Mouse (Mus musculus) right cerebral cortex, postnatal 10 days (tissue): ENCODE measurements at regions not wholly inside any gene's neighbourhood (a gene's known extent, or its start where the extent isn't known, plus 50 kb on each side); places are given as distances from the start of the nearest gene placed in this dataset.
A peak's percentile ranks its signal among the peaks of the same experiment; 100 is the strongest.

Experiments used
- DNase-seq, 2 experiments: peaks; one replicate each; pipeline ENCODE4 v3.0.0; 2021; ENCODE audit warnings: low spot score in 2 of 2

- DNase-seq: no peak
Observed at GRCm38 (mm10) chr7:83245867-83246266, 338.9 kb upstream of the Tmc3 start.

DNA sequence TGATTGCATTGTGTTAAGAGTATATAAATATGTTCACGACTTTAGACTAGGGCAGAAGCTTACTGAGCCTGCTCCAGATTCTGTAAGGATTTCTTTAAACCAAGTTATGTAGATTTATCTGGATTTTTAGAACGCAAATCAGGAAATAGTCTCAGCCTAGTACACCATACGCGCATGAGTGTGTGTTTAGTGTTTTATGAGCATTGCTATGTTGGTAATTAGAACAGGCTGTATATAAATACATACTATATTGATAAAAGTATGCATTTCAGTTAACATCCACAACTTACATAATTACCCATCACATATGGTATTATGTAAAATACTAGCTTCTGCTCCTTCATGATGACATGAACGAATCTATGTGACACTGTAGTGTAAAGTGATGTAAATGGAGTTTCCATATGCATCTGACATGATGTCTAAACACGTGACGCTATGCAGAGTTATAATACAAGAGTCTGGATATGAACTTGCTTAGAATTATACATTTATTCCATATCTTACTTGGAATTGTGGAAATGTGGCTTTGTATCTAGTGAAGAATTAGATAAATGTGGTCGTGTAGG is 332.6 kb upstream of the Tmc3 start:
- DNase-seq: no peak

- no peak for DNase-seq
Observed at GRCm38 (mm10) chr7:83253001-83253400, 331.7 kb upstream of the Tmc3 start.

- no peak for DNase-seq
Observed at GRCm38 (mm10) chr7:83253432-83253831, 331.3 kb upstream of the Tmc3 start.

DNA sequence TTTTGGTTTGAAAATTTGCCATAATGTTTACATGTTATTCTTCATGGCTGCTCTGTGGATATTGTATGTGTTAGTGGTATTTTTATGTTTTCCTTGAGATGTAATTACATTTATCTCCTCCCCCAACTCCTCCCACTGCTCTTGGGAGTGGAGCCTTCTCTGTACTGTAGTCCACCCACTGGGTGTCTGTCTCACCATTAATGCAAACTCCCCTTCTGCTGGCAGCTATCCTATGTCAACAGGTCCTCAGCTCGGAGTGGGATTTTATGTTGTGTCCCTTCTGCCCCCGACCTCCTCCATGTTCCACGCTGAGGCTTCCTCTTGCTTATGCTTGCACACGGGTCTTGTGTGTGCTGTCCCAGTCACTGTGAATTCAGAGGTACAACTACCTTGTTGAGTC is 330.3 kb upstream of the Tmc3 start:
- no peak for DNase-seq

- DNase-seq: no peak
Observed at GRCm38 (mm10) chr7:83256236-83256784, 328.4 kb upstream of the Tmc3 start.

DNA sequence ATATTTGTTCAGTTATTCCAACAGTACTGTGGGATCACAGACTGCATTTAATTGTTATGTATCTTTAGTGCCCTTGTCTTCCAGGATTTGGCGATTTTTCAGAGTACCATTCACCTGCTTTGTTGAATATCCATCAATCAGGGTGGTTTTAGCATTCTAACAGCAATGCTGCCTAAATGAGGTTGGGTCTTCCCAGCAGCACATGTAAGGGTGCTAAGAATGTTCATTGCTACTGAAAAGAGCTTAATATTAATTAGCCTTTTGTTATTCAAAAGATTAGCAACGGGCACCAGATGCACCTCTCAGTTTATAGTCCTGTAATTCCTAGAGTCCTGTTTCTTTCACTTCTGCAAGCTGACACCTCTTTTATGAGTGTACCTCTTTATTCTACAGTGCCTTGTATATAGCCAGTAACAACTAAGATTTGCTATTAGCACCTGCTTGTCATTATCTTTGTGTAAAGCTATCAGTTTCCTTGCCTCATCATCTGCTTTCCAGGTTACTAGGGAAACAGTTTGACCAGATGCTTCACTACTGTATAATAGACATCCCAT is 326.3 kb upstream of the Tmc3 start:
- no peak for DNase-seq

GRCm38 (mm10) chr7:83261489-83261888 is 323.2 kb upstream of the Tmc3 start:
- DNase-seq: no peak

GRCm38 (mm10) chr7:83289915-83290773 is 294.6 kb upstream of the Tmc3 start:
- no peak for DNase-seq

GRCm38 (mm10) chr7:83307112-83307511 is 277.6 kb upstream of the Tmc3 start:
- DNase-seq: no peak

DNA sequence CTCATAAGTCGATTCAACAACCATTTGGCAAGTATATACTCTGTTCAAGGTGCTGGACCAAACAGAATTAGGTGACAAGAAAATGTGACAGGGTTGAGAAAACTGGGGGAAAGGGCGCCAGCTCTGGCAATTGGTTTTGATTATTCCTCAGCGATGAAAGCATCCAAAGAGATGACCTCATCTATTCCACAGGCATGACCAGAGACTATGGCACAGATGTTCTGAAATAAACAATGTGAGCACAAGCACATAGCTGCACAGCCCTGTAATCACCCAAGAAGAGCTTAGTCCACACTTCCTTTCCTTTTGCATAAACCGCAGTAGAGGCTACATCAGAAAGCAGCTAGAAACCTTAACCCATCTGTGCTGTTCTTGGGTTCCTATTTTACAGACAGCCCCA is 272.6 kb upstream of the Tmc3 start:
- no peak for DNase-seq

DNA sequence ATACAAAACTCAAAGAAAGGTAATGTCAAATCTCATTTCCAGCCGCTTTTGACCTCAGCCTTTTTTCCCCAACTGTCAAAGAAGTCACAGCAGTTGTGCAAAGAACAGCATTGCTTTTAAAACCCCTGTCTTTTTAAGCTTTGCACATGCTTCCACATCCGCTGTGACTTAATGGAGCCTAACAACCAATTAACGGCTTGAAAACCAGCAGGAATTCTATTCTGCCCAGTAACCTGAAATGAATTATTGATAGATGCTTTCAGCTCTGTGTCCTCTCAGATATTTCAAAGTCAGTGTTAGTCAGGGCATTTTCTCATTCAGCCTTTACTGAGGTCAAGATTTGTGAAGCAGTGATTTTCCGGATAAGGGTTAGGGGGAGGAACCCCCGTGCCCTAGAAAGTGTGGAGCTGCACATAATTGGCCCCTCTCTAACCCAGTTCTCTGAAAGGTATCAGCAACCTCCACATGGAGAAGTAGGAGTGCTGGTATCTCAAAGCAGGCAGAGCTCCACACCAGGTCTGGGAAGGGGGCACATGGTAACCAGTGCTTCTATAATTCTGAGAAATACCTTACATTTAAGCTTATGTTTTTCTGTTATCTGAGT is 254.8 kb upstream of the Tmc3 start:
- DNase-seq: no peak

GRCm38 (mm10) chr7:83347103-83347754 is 237.5 kb upstream of the Tmc3 start:
- no peak for DNase-seq

DNA sequence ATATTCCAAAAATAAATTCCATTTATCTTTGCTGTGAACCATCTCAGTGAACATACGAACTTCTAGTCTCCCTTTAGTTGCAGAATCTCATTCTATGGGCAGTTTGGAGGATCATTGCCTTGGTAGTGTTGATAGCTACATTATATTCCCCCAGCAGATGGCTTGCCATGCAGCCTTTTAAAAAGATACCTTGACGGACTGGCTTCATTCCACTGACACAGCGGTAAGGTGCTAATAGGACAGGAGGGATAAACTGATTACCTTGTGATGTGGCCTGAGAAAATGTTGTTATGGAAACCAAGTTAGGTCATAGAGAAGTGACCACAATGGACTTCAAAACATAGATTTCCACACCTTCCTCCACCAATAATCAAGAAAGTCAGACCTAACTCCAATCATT is 215.5 kb upstream of the Tmc3 start:
- no peak for DNase-seq

DNA sequence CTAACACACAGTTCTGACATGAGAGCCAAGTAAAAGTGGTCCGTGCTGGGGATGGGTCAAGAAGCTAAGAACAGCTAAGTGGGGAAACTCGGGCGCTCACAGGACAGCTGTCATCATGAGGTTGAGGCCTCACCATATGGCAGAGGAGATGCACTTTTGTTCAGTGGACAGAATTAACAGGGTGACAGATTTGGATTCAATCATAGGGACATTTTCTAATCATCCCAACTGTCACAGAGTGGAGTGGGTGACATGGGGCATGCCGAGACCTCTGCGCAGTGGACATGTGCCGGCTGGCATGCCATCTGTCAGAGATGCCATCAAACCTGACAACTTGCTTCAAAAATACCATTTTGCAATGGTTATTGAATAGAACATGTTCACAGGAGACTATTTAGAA is 215.1 kb upstream of the Tmc3 start:
- DNase-seq: no peak

GRCm38 (mm10) chr7:83376826-83377225 is 207.9 kb upstream of the Tmc3 start:
- no peak for DNase-seq

DNA sequence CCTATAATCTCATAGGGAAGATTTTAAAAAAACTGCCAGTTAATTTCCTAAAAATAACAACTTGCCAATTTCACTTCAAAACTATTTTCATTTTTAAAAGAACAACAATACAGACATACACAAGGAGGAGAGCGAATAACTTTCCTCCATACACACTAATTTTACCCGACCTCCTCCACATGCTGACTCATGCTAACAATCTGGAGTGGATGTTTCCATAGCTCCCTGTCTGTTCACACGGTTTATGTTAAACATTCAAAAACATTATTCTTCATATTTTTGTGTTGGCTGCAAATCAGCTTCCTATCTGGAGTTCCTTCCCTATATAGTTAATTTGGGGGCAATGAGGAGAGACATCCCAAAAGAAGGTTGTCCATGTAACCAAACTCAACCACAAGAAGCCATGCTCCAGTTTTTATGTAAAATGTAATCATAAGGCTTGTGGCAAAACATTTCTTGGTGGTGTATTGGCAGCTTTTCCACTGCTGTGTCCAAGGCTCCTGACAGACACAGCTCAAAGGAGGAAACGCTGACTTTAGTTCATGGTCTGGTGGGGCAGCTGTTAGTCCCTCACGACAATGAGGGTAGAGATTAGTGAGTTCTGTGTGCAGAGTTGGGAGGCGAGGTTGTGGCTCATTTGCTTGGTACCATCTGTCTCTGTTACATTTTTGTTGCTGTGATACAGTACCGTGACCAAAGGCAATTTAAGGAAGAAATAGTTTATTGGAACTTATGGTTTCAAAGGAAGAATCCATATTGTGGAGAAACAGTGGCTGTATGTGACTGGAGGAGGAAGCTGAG is 203.1 kb upstream of the Tmc3 start:
- peak in 1 of 2 experiments; percentile 38 for DNase-seq

- DNase-seq: peak; percentile 78 to 89
Observed at GRCm38 (mm10) chr7:83382803-83383363, 201.8 kb upstream of the Tmc3 start.

- no peak for DNase-seq
Observed at GRCm38 (mm10) chr7:83391388-83391787, 193.3 kb upstream of the Tmc3 start.

DNA sequence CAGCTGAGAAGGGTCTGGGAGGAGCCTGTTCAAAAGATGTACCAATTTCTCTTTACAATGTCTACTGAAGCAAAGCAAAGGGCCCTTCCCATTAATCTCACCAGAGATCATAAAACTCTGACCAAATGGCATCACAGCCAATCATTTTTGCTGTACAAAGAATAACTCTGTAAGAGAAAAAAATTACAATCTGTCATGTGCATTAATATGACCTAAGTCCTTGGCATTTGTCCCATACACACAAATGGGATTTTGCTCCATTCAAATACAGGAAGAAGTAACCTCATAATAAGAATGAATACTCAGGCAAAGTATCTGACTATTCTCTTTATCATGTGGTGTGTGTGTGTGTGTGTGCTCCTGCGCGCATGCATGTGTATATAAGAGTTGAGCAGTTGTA is 192.5 kb upstream of the Tmc3 start:
- DNase-seq: no peak

DNA sequence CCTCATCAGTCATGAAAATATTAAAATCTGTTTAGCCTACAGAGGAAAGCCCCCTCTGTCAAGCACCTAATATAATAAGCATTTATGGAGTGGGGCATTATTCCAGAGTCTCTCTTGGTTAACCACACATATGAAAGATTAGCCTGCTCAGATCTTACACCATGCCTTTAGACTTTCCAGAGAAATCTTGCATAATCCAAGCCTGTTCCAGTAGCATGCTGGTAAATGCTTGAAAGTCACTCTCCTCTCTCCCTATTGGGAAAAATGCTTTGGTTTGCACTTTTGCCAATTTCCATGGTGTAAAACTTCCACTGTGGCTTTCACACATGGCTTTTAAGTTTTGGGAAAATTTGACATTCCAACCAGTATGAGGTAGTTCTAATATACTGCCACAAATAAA is 192.1 kb upstream of the Tmc3 start:
- DNase-seq: no peak
